Mouse (Mus musculus): ENCODE measurements at regions not wholly inside any gene's neighbourhood (a gene's known extent, or its start where the extent isn't known, plus 50 kb on each side); places are given as distances from the start of the nearest gene placed in this dataset.

DNA sequence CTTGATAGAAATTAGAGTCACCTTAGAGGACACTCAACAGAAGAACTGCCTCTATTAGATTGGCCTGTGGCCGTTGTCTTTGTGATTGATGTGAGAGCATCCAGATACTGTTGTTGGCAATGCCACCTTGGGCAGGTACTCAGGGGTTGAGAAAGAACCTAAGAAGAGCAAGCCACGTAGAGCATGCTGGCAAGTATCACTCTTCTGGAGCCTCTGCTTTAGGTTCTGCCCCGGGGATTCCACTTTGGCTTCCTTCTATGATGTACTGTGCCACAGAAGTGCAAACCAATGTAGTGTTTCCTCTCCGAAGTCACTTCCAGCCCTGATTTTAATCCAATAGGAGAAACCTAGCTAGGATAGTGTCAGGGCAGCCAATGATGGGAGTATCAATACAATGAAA, 98.3 kb upstream of the Fam84a start:
- TF ChIP-seq CTCF (IDR thresholded peaks at IDR 0.05; ENCODE audit: low read depth) (no peak), EP300 (optimal IDR thresholded peaks at IDR 0.05) (no peak)

All from stomach, postnatal 0 days (tissue).